8 mouse cellular contexts compared by ENCODE assay signal in genomic region chr9:103207846-103208245, GRCm38 (mm10). TPM values are rescaled to one million over a fixed set of nuclear protein-coding genes. Genes with fewer than 3 reads are reported as not detected.
A peak's percentile ranks its signal among the peaks of the same experiment; 100 is the strongest.
DNase-seq lines count a peak whose midpoint lies in the region; ATAC-seq and TF ChIP-seq lines count a peak whose summit lies in the region.

No protein-coding gene starts in this region.

- H3K79me2 ChIP-seq in myocyte (ENCODE audit: control insufficient read depth, insufficient read depth), result no peaks in the 10 kb centered on the region

- H3K27me3 ChIP-seq in embryonic facial prominence, embryonic 14.5 days (replicated peaks; ENCODE audit: control insufficient read depth, insufficient read depth, low read length), result no peaks in the 10 kb centered on the region
- peaks cover 5% of the 10 kb centered on the region; the same call in 1 of the 2 replicates for H3K27me3 ChIP-seq in heart, embryonic 13.5 days (replicated peaks)
- H3K27me3 ChIP-seq in kidney, embryonic 16.5 days (ENCODE audit: insufficient read depth, low read length), result no peaks in the 10 kb centered on the region
- no peaks in the 10 kb centered on the region for H3K27me3 ChIP-seq in liver, embryonic 11.5 days (replicated peaks; ENCODE audit: control insufficient read depth, insufficient read depth, low read length)
- H3K27me3 ChIP-seq in myocyte (ENCODE audit: control insufficient read depth, insufficient read depth, insufficient read length), result peaks cover 11% of the 10 kb centered on the region
- H3K27me3 ChIP-seq in splenic B cell, adult 2 months (ENCODE audit: control insufficient read depth, insufficient read depth, low read length, poor library complexity, severe bottlenecking), result no peaks in the 10 kb centered on the region

- no peak overlapping the region for H3K27ac ChIP-seq in embryonic facial prominence, embryonic 14.5 days (replicated peaks; ENCODE audit: low read depth, low read length)
- no peak overlapping the region for H3K27ac ChIP-seq in heart, embryonic 13.5 days (replicated peaks)
- no peak overlapping the region for H3K27ac ChIP-seq in kidney, embryonic 16.5 days (ENCODE audit: low read length)
- H3K27ac ChIP-seq in liver, embryonic 11.5 days (ENCODE audit: low read depth, low read length), result no peak overlapping the region

- DNase-seq in CD4-positive helper T cell, adult 2 months (ENCODE audit: low read depth, low spot score), result peak; percentile 91
- peak; percentile 65 to 73 for DNase-seq in adrenal gland, postnatal 36 days
- DNase-seq in embryonic facial prominence, embryonic 14.5 days (ENCODE audit: low spot score), result peak; percentile 88
- peak; percentile 66 for DNase-seq in liver, embryonic 11.5 days (ENCODE audit: low spot score)
- peak; percentile 91 for DNase-seq in splenic B cell, adult 2 months (ENCODE audit: low read depth, low spot score)

- no peak for TF ChIP-seq POLR2A in myocyte (IDR thresholded peaks at IDR 0.05; ENCODE audit: insufficient read length, low read depth)

- peak overlapping the region; percentile 51 for H3K4me2 ChIP-seq in embryonic facial prominence, embryonic 14.5 days (ENCODE audit: low read depth, low read length)
- peak overlapping the region; percentile 66 for H3K4me2 ChIP-seq in heart, embryonic 13.5 days
- peak overlapping the region; percentile 53 for H3K4me2 ChIP-seq in kidney, embryonic 16.5 days (replicated peaks; ENCODE audit: low read depth, low read length)
- H3K4me2 ChIP-seq in liver, embryonic 11.5 days, result peak overlapping the region; percentile 47
- peak overlapping the region; percentile 6 for H3K4me2 ChIP-seq in myocyte (ENCODE audit: low read depth)

- no peak overlapping the region for H3K9ac ChIP-seq in embryonic facial prominence, embryonic 14.5 days (ENCODE audit: low read depth, low read length)
- H3K9ac ChIP-seq in heart, embryonic 13.5 days, result peak overlapping the region; percentile 68
- H3K9ac ChIP-seq in kidney, embryonic 16.5 days (replicated peaks; ENCODE audit: low read length), result no peak overlapping the region
- no peak overlapping the region for H3K9ac ChIP-seq in liver, embryonic 11.5 days (ENCODE audit: low read depth, low read length)

- H3K36me3 ChIP-seq in embryonic facial prominence, embryonic 14.5 days (ENCODE audit: control insufficient read depth, insufficient read depth, low read length), result no peaks in the 10 kb centered on the region
- H3K36me3 ChIP-seq in heart, embryonic 13.5 days, result no peaks in the 10 kb centered on the region
- H3K36me3 ChIP-seq in kidney, embryonic 16.5 days (ENCODE audit: insufficient read depth, low read length), result no peaks in the 10 kb centered on the region
- H3K36me3 ChIP-seq in liver, embryonic 11.5 days (ENCODE audit: control insufficient read depth, insufficient read depth, low read length), result no peaks in the 10 kb centered on the region
- H3K36me3 ChIP-seq in myocyte (ENCODE audit: control insufficient read depth, insufficient read depth), result no peaks in the 10 kb centered on the region
- H3K36me3 ChIP-seq in splenic B cell, adult 2 months (ENCODE audit: control insufficient read depth, insufficient read depth, low read length, poor library complexity, severe bottlenecking), result no peaks in the 10 kb centered on the region

- H3K4me1 ChIP-seq in embryonic facial prominence, embryonic 14.5 days (ENCODE audit: control insufficient read depth, insufficient read depth, low read length), result no peaks in the 10 kb centered on the region
- 0 out of 2 replicates have a peak, but pooled peaks cover 3% of the 10 kb centered on the region for H3K4me1 ChIP-seq in heart, embryonic 13.5 days
- H3K4me1 ChIP-seq in kidney, embryonic 16.5 days (ENCODE audit: insufficient read depth, low read length), result no peaks in the 10 kb centered on the region
- no peaks in the 10 kb centered on the region for H3K4me1 ChIP-seq in liver, embryonic 11.5 days (replicated peaks; ENCODE audit: control insufficient read depth, insufficient read depth, low read length)

- peak overlapping the region; percentile 27 for H3K4me3 ChIP-seq in embryonic facial prominence, embryonic 14.5 days (ENCODE audit: low read depth, low read length)
- peak overlapping the region; percentile 36 for H3K4me3 ChIP-seq in heart, embryonic 13.5 days
- peak overlapping the region; percentile 29 for H3K4me3 ChIP-seq in kidney, embryonic 16.5 days (ENCODE audit: low read length)
- H3K4me3 ChIP-seq in liver, embryonic 11.5 days (ENCODE audit: low read depth, low read length), result no peak overlapping the region
- no peak overlapping the region for H3K4me3 ChIP-seq in myocyte

- H3ac ChIP-seq in myocyte (ENCODE audit: control insufficient read depth, insufficient read length), result no peak overlapping the region

- no peaks in the 10 kb centered on the region for H3K9me3 ChIP-seq in embryonic facial prominence, embryonic 14.5 days (ENCODE audit: control insufficient read depth, low read length)
- H3K9me3 ChIP-seq in heart, embryonic 13.5 days, result no peaks in the 10 kb centered on the region
- no peaks in the 10 kb centered on the region for H3K9me3 ChIP-seq in kidney, embryonic 16.5 days (ENCODE audit: low read length)
- no peaks in the 10 kb centered on the region for H3K9me3 ChIP-seq in liver, embryonic 11.5 days (ENCODE audit: control insufficient read depth, low read length)

- WGBS in embryonic facial prominence, embryonic 14.5 days, result 9% methylated on average over 16 of the region's 16 CpGs
- WGBS in heart, embryonic 13.5 days, result 10% methylated on average over 16 of the region's 16 CpGs
- WGBS in kidney, embryonic 16.5 days, result 8% methylated on average over 16 of the region's 16 CpGs
- 13% methylated on average over 16 of the region's 16 CpGs for WGBS in liver, embryonic 11.5 days

- peak; percentile 92 for ATAC-seq in embryonic facial prominence, embryonic 14.5 days (ENCODE audit: low read depth)
- ATAC-seq in heart, embryonic 13.5 days (ENCODE audit: extremely low read depth, insufficient number of reproducible peaks, low FRiP score, low TSS enrichment), result peak; percentile 70; the same call in 1 of the 2 replicates
- ATAC-seq in kidney, embryonic 16.5 days (ENCODE audit: low FRiP score, low TSS enrichment), result peak; percentile 88
- peak; percentile 83 for ATAC-seq in liver, embryonic 11.5 days (replicated peaks; ENCODE audit: low FRiP score)

TF ChIP-seq in myocyte, 11 proteins besides CTCF, POLR2A, EP300 and RAD21:
- TF ChIP-seq TCF3 (IDR thresholded peaks at IDR 0.05; ENCODE audit: insufficient read length, low read depth), result no peak

RNA-seq across cellular contexts. Expression of gene Srprb, which starts 5.9 kb away (rescaled TPM):
- total RNA-seq in adrenal gland, postnatal 36 days (2021), result 10 to 100 TPM; 44.0 to 49.8 TPM
- polyA plus RNA-seq in embryonic facial prominence, embryonic 14.5 days (2014; fragmentation: Nextera tagmentation; extraction: Ambion mirVana), result 70.9 and 73.5 TPM in 2 replicates
- polyA plus RNA-seq in heart, embryonic 13.5 days (2015; fragmentation: Nextera tagmentation; extraction: Ambion mirVana), result 42.6 and 48.5 TPM in 2 replicates
- 71.6 and 76.4 TPM in 2 replicates for polyA plus RNA-seq in kidney, embryonic 16.5 days (2015; fragmentation: Nextera tagmentation; extraction: Ambion mirVana)
- 49.7 and 50.4 TPM in 2 replicates for polyA plus RNA-seq in liver, embryonic 11.5 days (2014; fragmentation: Nextera tagmentation; extraction: Ambion mirVana)
- 60.2 TPM for polyA plus RNA-seq in myocyte (2012; fragmentation: generic; extraction: Trizol)

RNA-seq across cellular contexts. Expression of gene Gm20425, which starts 22.3 kb away (rescaled TPM):
- 10 to 100 TPM; 13.4 to 17.2 TPM for total RNA-seq in adrenal gland, postnatal 36 days (2021)
- 0.45 and 3.8 TPM in 2 replicates for polyA plus RNA-seq in embryonic facial prominence, embryonic 14.5 days (2014; fragmentation: Nextera tagmentation; extraction: Ambion mirVana)
- polyA plus RNA-seq in heart, embryonic 13.5 days (2015; fragmentation: Nextera tagmentation; extraction: Ambion mirVana), result not detected in 2 replicates
- polyA plus RNA-seq in kidney, embryonic 16.5 days (2015; fragmentation: Nextera tagmentation; extraction: Ambion mirVana), result 0.45 TPM in 1 of 2 replicates, not detected in the other
- not detected in 2 replicates for polyA plus RNA-seq in liver, embryonic 11.5 days (2014; fragmentation: Nextera tagmentation; extraction: Ambion mirVana)
- polyA plus RNA-seq in myocyte (2012; fragmentation: generic; extraction: Trizol), result not detected

RNA-seq across cellular contexts. Expression of gene Trf, which starts 22.4 kb away (rescaled TPM):
- 100 to 1,000 TPM in 1 of 2 experiments, 10 to 100 TPM in 1; 98.9 to 215 TPM for total RNA-seq in adrenal gland, postnatal 36 days (2021)
- polyA plus RNA-seq in embryonic facial prominence, embryonic 14.5 days (2014; fragmentation: Nextera tagmentation; extraction: Ambion mirVana), result 34.1 and 35.4 TPM in 2 replicates
- polyA plus RNA-seq in heart, embryonic 13.5 days (2015; fragmentation: Nextera tagmentation; extraction: Ambion mirVana), result 45.3 and 111 TPM in 2 replicates
- 52.0 and 65.5 TPM in 2 replicates for polyA plus RNA-seq in kidney, embryonic 16.5 days (2015; fragmentation: Nextera tagmentation; extraction: Ambion mirVana)
- 2,446 and 2,726 TPM in 2 replicates for polyA plus RNA-seq in liver, embryonic 11.5 days (2014; fragmentation: Nextera tagmentation; extraction: Ambion mirVana)
- not detected for polyA plus RNA-seq in myocyte (2012; fragmentation: generic; extraction: Trizol)

Comparison
In these comparisons a context has a peak if more than half of its experiments do, and no peak if none do; other contexts are left out.
1. H3K4me2 ChIP-seq: peak in every context shown above with its lines; median percentile 66 in heart, embryonic 13.5 days; 53 in kidney, embryonic 16.5 days; 51 in embryonic facial prominence, embryonic 14.5 days; 47 in liver, embryonic 11.5 days; 6 in myocyte.
2. H3K4me3 ChIP-seq: peak in embryonic facial prominence, embryonic 14.5 days (single experiment), heart, embryonic 13.5 days (single experiment) and kidney, embryonic 16.5 days (single experiment); none in liver, embryonic 11.5 days (single experiment) and myocyte (single experiment).
3. RNA of gene Trf, which starts 22.4 kb away (polyA plus RNA-seq): 2,446 to 2,726 TPM in liver, embryonic 11.5 days; 52.0 to 65.5 TPM in kidney, embryonic 16.5 days, 45.3 to 111 TPM in heart, embryonic 13.5 days, 34.1 to 35.4 TPM in embryonic facial prominence, embryonic 14.5 days and not detected in myocyte (single experiment); every median in the first group is over 10 times any median in the second.
4. Peak in every context shown above with its lines, with median percentiles within 50 percentile points of each other: DNase-seq and ATAC-seq.